Mouse (Mus musculus): ENCODE results near the gene Arhgap17. TPM values are rescaled to one million over a fixed set of nuclear protein-coding genes. Genes with fewer than 3 reads are reported as not detected.
A peak's percentile ranks its signal among the peaks of the same experiment; 100 is the strongest.

The Arhgap17 gene
- total RNA-seq (2021), result 10 to 100 TPM; 13.1 to 13.8 TPM
- long read RNA-seq, experiment 1, partial matches to known transcripts, result 4 of 10 reads
- long read RNA-seq, experiment 1, other reads (novel, unspliced or antisense), result 2 of 10 reads
- long read RNA-seq, experiment 2, partial matches to known transcripts, result 2 of 9 reads
- long read RNA-seq, experiment 2, other reads (novel, unspliced or antisense), result 1 of 9 reads

DNA sequence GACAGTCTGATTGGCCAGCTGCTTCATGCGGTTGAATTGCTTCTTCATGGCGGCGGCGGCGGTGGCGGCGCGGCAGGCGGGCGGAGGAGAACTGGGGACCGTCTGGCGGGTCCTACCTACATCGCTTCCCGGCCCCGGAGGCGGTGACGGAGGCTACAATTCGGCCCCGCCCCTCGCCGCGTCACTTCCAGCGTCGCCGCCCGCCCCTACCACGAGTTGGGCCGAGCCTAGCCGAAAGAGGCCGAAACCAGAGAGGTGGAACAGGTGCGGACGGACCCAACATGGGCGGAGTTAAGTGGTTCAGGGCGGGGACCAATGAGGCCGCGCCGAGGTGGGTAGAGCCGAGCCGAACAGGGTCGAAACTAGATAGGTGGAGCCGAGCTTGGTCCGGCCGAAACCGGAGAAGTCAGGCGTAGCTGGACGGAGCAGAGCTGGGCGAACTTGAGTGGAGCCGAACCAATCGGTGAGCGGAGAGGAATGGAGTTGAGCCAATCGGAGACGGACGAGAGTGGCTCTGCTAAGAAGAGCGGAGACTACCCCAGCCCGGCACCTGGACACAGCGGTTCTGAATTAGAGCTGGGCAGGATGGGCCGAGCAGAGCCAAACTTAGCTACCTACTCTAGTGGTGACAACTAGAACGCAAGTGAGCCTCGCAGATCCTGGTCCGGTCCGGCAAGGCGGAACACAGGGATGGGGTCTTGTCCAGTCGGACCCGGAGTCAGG is at the start of gene Arhgap17, which contains the start of gene Lcmt1:
TSS of gene Arhgap17 (minus strand) at position 157 of the 723 bp plus-strand sequence.
TSS of gene Lcmt1 (plus strand) at position 26 of the 723 bp plus-strand sequence.
- DNase-seq, result peak; percentile 97

DNA sequence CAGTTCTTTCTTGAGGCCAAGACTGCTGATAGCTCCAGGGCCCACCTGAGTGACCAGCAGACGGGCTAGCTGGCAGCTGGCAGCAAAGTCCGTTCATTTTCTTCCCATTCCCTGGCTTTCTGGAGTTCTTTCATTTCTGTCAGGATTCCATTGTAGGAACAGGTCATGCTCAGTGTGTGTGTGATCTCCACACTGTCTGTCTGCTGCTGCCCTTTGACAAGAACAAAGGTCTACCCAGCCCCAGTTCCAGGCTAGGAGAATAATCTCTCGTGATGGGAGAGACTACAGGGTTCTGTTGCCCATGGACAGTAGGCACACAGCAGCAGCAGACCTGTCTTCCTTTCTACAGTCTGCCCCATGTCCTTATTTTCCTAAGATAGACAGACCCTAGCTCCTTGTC is 47.9 kb upstream of the Arhgap17 start:
- DNase-seq, result no peak

DNA sequence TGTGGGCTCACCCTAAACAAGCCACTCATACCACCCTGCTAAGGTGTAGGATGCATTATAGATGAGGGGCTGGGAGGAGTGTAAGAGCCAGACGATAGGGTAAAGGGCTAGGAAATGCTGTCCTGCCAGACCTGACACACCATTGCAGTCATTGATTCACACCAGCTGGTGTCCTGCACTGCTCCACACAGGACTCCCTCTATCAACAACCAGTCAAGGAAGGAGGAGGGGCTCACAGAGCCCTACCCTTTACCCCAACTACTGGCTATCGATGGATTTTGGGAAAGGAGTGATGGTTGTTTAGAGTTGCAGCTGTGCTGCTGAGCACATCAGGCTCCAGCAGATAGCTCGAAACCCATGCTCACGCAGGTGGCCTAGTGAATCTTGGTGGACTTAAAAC is 47.1 kb upstream of the Arhgap17 start:
- DNase-seq, result no peak

DNA sequence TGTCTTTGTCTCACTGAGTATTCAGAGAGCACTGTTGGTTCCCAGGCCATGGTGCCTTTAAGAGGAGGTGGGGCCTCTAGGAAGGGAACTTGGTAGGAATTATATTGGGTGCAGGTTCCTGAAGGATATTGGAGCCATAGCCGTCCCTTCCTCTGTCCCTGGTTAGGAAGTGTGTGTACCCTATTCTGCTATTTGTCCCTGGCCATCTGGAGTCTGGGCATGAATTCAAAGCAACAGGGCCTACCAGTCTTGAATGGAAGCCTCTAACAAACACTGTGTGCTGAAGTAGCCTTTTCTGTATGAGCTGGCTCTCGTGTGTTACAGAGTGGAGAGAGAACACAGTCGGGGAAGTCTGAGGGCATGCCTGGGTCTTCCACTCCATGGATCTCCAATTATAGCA is 42.4 kb upstream of the Arhgap17 start:
- no peak for DNase-seq

DNA sequence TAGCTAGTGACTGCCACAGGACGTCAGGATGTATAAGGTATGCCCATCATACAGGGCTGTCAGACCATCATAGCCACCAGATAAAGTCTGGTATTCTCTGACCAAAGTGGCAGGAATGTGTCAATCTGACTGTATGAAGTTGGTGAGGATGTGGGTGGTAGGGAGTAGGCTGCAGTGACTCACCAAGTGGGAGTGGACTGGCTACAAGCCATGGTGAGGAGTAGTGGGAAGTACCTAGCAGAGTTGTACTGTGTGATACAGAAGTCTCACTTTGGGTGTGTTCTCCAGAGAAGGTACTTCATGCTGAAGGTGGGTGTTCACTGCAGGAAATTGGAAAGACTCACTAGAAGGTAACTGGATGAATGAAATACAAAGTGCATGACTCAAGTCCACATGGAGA is 41.4 kb upstream of the Arhgap17 start:
- no peak for DNase-seq

DNA sequence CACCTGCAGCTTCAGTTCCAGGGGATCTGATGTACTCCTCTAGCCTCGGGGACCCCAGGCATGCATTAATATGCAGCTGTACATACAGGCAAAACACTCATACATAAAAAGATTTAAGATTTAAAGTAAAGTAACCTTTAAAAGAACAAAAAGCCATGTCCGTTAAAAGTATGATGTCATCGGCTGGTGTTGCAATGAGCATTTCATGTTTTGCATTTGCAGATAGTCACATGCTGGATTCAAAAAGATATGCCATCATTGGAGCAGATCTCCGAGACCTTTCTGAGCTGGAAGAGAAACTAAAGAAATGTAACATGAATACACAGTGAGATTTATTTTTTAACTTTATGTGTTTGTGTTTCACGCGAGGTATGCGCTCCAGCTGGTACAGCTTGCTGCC is 40.8 kb upstream of the Arhgap17 start:
- DNase-seq, result no peak

DNA sequence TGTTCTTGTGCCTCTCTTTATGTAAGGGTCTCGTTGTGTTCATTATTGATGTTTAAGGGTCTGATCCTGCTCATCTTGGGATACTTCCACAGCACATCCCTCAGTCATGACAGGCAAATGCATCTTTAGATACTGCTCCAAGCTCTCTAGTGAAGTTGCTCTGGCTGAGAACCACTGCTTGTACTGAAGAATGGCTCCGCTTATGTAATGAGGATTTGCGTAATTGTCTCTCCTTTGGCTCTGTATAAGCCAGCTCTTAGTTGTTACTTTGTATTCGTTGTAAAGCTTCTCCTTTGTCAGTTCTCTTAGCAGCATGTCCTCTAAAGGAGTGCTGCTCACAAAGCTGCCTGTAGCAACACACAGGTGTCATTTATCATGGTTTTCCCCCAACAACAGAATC is 37.3 kb upstream of the Arhgap17 start:
- DNase-seq, result no peak

DNA sequence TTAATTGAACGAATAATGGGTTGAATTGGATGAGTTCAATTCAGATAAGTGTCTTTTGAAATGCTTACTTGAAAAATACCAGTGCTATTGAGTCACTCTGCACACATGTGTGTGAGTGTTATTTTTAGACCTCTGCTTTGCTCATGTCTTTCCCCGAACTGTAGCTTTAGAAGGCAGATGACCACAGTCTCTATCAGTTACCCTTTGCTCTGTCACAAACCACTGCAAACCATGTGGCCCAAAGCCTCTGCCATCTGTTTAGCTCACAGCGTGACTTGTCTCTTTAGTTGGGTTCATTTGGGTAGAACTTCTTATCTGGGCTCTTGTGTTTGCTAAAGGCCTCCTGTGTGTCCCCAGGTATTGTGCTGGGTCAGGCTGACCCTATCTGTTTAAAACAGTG is 35.9 kb upstream of the Arhgap17 start:
- no peak for DNase-seq

DNA sequence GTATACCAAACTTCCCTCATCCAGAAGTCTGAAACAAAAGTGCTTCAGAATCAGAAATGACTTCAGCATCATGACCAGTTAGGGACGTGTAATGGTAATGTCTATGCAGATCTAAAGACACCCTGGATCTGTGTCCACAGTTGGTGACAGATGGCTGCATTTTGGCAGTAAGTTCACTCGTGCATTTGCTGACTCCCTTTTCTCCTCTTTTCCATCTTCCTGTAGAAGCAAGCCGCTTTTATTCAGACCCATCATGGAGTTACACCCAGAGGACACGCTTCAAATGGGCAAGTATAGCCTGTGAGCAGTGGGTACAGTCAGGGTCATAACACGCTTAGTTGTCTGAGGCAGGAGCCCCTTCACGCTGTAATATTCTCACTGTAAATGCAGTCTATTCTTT is 34.5 kb upstream of the Arhgap17 start:
- no peak for DNase-seq

DNA sequence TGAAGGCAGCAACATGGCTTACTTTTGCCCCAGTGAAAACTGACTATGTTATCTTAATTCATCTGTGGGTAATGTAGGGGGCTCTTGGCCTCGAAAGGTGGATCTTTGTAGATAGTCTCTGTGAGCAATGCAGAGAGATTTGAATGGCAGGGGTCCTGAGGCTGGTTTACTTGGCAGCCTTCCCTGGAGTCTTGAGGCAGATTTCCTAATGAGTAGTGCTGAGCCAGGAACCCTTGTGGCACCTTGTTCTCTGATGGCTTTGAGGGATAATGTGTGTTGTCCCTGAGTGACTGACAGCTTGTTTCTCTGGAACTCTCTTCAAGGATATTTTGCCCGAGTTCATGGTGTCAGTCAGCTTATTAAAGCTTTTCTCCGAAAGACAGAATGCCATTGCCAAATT is 31.4 kb upstream of the Arhgap17 start:
- DNase-seq, result no peak

DNA sequence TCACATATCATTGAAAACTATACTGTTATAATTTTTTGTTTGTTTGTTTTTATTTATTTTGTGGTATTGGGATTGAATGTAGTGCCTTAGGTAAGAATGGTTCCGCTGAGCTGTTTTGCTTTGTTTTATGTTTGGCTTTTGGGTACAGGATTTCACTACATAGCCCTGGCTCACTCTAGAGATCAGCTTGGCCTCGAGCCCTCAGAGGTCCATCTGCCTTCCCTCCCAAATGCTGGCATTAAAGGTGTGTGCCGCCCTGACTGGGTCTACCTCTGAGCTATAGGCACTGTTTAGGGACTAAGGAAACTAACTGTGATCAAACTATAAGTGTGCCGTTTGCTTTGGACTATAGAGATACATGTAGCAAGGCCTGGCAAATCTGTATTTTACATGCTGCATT is 29.6 kb upstream of the Arhgap17 start:
- no peak for DNase-seq

DNA sequence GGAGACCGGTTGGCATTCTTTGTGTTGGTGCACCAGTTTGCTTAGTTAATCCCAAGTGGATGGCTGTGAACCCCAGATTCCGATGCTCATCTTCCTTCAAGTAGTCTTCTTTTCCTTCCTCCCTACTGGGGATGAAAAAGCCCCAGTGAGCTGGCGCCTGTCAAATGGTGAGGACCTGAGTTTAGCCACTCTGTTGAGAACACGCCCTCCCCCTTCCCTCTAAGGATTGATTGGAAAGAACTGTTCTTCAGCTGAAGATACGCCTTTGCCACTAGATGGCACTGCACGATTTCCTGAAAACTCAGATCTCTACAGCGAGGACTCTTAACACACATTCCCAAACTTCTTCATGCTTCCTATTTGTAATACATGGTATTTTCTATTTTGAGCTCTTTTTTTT is 29.1 kb upstream of the Arhgap17 start:
- no peak for DNase-seq

DNA sequence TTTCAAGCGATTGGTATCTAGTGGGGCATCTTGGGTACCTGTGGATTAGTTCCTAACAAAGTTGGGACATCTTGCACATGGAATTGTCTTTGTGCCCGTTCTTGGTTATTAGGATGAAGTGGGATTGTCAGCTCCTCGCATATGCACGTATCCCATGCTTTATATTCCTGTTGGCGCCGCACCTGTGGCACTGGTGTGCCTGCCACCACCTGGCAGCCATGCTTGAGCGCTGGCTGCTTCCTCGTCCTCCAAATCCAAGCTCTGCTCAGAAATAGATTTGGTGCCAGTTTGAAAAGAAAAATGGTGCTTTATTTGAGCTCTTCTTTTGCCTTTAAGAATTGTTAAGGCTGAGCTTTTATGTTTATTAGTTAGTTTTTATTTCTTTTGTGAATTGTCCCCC is 28.2 kb upstream of the Arhgap17 start:
- DNase-seq, result no peak

DNA sequence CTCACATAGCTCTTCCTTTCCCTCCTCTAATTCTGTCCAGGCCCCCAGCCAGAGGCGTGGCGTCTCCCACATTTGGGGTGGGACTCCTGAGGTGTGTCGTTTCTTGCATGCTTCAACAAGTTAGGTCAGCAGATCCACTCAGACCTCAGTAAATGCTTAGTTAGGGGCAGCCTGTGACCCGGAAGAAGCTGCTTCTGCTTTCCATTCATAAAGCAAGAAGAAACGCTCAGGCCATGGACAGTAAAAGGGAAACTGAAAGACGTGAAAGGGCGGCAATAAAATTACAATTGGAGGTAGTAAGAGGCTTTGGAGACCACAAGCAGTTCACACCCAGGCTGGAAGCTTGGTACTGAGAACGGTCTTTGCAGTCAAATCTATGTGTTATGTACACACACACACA is 27.7 kb upstream of the Arhgap17 start:
- no peak for DNase-seq

DNA sequence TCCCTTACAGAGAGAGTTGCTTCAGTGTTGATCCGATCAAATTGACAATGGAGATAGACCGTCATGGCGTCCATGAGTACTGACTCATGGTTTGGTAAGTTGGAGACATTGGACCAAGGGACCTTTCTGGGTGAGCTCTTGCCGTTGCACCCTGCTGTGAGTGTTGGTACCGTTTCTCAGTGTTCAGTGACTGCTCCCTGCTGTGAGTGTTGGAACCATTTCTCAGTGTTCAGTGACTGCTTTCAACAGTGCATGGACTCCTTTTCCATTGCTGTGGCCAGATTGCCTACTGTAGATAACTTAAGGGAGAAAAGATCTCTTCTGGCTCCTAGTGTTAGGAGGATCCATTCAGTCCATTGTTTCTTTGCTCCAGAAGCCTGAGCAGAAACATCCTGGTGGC is 27.2 kb upstream of the Arhgap17 start:
- DNase-seq, result no peak

DNA sequence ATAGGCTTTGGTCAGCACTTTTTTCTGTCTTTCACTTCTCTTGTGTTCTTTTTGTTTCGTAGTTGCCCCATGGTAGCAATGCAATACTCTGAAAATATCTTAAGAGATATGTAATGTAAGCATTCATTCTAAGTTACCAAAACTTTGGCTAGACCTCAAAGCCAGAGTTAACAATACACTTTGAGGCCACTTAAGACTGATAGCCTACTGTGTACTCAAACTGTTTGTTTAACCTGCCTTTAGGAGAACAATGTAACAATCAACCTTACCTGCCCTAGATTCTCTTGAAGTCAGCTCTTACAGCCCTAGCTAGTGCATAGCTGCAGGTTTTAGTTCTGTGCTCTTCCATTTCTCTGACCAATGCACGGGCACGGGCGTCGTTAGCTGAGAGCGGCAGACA is 24.6 kb upstream of the Arhgap17 start:
- no peak for DNase-seq

DNA sequence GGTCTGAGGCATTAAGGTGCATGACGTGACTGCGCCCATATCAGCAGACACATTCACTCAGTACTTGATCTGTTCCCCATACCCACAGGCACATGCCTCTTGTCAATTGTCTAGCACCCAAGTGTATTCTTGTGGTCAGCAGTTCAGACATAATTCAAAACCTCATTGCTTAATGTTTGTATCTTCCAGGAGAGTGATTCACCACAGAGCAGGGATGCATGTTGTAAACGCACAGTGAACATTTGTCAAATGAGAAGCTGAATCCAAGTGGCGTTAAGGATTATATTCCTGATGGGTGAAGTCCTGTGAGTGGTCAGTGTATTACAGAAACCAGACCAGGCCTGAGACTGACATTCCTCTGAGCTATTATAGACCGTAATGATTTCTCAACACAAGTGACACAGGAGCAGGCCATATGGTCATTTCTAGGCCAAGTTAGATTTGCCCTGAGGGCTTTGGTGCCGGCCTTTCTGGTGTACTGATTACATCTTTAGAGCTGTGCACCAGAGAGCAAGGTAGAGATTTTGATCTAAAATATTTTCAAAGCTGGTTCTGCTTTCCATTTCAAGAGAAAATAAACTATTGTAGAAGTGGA is 20.1 kb upstream of the Arhgap17 start:
- DNase-seq, result no peak

DNA sequence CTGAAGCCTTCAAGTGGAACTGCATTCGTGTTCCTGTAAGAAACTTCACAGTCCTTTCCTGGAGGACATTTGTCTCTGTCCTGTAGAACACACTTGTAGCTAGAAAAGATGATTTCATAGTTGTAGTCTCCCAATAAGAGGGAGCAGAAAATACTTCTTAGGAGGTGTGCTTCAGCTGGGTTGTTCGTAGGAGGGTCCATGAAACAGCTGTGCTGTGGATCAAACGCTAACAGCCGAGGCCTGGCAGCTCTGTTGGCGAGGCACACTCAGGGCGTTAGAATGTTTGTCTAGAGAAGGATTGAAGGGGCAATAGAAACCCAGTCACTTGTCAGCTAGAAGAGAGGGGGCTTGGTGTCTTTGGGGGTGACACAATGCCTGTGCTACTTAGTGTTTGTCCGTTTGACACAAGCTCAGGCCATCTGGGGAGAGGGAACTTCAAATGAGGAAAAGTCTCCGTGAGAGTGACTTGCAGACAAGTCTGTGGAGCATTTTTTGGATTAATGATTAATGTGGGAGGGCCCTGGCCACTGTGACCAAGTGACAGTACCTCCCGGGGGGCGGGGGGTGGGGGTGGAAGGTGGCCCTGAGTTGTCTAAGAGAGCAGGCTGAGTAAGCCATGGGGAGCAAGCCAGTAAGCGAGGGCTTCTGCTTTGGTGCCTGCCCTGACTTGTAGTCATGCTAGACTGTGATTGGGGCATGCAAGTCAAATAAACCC is 16.1 kb upstream of the Arhgap17 start:
- no peak for DNase-seq

DNA sequence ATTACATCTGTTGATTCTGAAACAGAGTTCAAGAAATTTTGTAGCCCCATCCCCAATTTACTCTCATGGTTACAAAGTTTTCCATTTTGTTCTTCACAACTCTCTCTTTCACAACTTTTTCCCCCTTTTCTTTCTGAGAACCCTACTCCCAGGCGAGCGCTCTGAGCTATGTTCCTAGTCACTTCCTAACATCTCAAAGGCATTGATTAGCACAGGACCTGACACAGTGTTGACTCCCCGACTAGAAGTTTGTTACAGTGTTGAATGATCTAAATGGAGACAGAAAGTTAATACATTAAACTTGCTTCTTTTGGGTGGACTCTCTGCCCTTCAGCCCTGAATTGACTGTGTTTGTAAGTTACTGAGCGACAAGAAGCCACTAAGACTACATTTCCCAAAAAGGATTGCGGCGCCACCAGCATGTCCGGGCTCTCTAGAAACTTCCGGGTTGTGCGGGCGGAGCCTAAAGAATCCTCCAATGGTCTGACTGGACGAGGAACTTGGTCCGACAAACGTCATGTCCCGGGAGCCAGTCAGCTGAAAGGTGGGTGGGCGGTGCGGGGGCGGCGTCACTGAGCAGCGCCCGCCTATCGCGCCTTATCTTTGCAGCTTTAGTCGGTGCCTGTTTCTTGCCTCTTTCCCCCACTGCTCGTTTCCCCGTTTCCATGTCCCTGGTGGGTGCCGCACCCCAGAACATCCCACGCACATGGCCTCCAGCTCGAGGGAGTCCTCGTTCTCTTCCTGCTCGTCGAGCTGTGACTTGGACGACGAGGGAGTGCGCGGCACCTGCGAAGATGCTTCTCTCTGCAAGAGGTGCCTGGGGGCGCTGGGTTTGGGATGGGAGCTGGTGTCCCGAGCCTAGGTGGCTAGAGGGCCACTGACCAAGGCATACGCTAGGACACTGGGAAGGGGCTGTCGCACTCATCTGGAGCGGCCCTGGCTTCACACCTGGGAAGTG is 8.0 kb upstream of the Arhgap17 start:
- DNase-seq, result peak; percentile 97

DNA sequence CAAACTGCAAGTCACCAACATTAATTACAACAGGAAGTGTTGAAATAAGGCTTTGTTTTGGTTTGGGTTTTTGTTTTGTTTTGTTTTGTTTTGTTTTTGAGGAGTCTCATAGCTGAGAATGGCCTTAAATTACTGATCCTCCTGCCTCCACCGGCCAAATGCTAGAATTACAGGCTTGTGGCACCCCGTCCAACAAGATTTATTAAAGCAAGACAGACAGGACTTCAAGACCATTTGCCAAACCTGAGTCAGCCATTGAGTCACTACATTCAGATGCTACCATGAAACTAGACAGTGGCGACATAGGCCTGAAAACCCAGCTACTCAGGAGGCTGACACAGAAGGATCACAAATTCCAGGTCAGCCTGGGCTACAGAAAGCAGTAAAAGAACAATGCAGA is 1.8 kb upstream of the Arhgap17 start:
- DNase-seq, result no peak

DNA sequence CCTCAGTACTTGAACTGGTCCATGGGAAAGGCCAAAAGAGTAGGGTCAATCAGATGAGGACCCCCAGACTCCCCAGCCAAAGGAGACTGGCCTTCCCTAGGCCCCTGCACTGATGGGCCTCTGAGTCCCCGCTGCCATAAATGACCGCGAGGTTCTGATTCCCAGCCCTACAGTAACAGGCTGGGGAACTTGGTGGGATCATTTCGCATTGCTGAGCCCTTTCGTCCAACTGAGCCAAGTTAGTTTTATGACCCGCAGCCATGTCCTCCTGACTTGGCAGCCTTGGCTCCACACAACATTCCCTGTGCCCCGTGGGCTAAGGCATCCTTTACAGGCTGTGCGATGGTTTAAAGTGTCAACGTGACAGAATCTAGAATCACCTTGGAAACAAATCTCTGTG is 985 bp upstream of the Arhgap17 start:
- DNase-seq, result no peak

All from gastrocnemius, postnatal 25 days (tissue).